Mouse (Mus musculus): ENCODE measurements at regions not wholly inside any gene's neighbourhood (a gene's known extent, or its start where the extent isn't known, plus 50 kb on each side); places are given as distances from the start of the nearest gene placed in this dataset.

DNA sequence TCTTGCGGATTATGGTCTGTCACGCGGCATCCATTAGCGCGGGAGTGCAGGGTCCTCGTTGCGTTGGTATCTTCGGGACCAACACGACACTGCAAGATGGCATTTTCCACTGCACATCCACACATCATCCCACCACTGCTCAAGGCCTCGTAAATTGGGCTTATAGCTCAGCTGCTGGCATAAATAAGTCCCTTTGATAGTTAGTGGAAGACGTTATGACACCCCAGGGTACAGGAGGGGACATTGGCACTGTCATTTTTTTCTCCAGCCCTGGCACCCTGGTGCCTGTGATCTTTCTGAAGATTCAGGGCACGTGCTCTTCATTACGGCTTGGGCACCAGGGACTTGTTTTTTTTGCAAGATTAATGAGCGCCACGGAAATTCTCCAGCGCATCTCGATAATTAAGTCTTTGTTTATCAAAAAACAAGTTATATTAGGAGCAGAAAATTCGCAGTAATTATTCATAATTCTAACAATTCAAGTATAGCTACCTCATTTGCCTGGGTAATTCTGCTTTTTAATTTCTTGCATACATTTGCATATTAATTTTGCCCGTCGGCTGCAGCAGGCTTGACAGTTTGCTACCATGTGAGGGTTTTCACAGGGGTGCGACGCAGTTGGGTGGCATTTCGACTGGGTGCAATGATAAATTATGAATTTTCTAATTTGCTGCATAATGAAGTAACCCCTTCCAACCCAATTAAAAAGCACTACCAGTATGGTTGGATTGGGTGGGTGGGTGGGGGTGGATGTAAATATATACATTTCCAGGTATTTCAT, 119.1 kb downstream of the Vrk1 start:
- DNase-seq: no peak

DNA sequence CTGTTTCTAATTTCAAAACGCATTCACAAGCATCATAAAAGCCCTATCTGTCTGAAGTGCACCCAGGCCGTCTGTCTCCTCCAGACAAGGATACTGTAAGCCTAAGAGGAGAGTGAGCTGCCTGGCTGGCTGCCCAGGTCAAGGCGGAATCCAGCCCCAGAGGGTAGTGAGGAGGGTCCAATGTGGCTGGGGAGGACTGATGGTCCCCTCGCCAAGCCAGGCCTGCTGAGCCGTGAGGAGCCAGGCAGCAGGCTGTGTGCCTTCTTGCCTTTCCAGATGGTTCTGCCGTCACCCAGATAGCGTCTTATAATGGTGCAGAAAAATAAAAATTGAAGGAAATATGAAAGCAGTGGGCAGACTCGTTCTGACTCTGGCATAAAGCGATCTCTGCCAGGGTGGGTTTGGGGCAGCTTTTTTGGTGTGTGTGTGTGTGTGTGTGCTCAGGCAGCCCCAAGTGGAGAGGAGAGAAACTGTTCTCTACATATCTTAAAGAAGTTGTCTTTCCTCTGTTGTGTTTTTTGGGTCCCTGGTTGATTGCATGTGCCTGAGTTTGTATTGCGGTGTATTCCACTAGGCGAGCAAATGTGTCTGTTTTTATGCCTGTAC, 120.1 kb downstream of the Vrk1 start:
- DNase-seq: no peak

DNA sequence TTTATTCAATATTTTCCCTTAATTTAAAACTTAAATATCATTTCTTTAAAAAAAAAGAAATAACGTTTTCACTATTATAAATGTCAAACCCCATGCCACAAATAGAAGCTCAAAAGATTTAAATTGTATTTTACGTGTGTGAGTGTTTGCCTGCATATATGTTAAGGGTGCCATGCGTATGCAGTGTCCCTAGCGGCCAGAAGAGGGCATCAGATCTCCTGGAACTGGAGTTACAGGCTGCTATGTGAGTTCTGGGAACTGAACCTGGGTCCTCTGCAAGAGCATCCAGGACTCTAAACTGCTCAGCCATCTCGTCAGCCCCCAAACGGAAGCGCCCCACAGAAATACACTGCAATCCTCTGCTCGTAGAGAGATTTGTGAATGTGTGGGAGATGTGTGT, 122.7 kb downstream of the Vrk1 start:
- DNase-seq: no peak

DNA sequence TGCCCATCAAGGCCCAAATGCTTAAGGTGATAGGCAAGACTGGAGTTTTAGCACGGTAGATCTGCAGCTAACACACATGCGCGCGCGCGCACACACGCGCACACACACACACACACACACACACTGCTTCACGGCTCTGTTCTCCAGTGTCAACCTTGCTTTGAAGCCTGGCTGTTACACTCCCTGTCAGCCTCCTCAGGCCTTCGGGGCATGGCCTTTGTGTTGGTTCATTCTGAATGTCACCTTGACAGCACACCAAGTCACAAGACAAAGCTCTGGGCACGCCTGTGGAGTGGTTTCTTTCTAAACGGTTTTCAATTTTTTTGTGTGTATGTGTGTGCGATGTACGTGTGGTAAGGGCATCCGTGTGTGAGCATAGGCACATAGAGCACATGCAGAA, 128.4 kb downstream of the Vrk1 start:
- DNase-seq: no peak

DNA sequence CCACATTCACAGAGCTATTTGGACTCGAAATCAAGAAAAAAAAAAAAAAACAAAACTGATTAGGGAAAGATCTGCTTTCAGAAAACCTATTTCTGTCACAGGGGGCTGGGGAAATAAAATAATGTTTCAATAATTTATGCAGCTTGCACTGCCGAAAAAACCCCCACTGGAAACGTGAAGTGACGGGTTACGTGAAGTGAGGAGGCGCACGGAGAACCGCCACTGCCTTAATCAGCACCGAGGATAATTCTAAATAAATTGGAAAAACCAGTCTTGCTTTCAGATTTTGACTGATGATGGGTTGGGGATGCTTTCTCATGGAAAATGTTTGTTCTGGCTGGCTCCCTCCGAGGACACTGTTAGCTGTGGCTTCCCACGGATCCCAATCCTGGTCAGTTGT, 129.5 kb downstream of the Vrk1 start:
- DNase-seq: no peak

DNA sequence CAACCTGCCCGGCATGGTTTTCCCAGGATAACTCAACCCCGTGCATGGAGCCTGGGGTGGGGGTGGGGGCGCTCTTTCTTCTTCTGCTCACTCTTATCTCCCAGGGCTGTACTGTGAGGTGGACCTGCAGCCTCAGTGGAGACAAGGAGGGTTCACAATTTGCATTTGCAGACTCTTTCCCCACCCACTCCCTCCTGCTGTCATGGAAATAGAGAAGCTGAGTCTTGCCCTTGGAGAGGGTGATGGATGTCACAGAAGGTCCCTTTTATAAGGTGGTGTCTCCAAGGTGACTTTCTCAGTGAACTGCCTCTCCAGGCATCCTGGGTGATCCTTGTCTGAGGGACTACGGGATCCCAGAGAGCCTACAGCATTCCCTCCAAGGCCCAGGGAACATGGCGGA, 129.9 kb downstream of the Vrk1 start:
- DNase-seq: no peak

DNA sequence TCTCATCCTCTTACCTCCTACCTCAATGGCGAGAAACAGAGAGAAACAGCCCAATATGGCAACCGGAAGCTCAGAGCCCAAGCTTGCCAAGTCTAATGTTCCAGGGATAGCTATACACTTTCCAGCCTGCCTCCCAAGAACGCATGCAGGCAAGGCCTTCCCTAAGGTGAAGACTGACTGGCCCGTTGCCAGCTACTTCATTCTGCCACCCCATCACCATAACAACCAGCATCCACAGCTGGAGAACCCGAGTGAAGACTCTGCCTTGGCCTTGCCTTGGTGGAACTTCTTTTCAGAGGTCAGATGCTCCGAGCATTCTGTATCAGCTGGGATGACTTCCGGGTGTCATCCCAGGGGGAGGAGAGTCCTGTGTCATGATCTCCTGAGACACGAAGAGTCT, 130.6 kb downstream of the Vrk1 start:
- no peak for DNase-seq

DNA sequence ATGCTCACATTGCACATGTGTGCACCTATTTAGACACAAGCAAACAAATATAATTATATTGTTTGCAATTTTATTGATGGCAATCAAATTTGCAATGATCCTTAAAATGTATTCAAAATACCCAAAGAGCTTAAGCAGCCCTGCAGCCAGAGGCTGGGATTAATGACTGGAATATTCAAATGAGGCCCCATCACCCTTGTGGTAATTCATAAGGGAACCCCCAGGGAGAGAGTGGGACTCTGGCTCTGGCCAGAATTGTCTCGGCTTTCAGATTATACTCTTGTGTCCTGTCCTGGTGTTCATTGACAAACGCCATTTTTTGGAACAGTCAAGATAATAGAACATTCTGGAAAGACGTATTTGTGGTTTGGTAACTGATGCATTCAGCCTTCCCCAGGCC, 133.5 kb downstream of the Vrk1 start:
- DNase-seq: no peak

DNA sequence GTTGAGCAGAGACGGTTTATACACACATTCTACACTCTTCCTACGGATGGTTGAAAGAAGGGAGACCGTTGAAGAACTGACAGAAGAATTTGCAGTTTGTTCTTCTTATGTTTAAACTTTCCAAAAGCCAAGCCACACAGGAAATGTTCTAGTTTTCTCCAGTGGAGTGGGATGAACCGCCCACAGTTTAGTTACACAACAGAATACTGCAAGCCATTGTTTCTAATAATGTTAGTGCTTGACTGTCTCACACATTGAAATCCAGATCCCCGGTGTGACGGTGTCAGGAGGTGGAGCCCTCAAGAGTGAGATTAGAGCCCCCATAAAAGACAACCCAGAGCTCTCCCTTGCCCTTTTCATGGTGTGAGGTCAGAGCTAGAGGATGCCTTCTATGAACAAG, 146.8 kb downstream of the Vrk1 start:
- DNase-seq: no peak

DNA sequence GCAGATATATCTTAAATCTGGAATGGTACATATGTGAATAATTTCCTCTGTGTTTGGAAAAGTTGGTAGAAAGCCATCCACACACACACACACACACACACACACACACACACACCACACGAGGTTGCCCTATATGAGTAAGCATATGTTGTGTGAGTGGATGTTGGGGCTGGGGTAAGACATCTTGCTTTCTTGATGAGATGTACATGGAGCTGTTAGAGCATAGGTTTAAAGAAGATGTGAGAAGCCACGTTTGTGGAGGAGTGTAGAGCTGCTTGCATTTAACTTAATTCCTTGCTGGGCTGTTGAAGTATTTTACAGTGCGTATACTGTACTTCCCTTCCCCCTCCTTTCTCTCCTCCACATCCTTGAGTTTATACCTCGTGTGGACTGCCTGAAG, 147.8 kb downstream of the Vrk1 start:
- DNase-seq: no peak

DNA sequence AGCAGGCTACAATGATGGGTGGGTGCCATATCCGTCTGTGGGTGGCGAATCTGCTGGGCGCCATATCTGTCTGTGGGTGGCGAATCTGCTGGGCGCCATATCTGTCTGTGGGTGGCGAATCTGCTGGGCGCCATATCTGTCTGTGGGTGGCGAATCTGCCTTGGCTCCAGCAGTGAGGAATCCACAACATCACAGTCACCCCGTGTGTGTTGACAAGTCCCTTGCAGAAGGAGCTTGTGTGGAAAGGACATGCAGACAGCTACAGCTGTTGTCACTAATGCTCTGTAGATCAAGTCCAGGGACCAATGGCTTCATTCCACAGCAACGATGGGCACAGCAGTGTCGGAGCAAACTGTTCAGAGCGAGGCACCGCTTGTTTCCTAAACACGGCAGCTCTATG, 148.6 kb downstream of the Vrk1 start:
- DNase-seq: no peak

DNA sequence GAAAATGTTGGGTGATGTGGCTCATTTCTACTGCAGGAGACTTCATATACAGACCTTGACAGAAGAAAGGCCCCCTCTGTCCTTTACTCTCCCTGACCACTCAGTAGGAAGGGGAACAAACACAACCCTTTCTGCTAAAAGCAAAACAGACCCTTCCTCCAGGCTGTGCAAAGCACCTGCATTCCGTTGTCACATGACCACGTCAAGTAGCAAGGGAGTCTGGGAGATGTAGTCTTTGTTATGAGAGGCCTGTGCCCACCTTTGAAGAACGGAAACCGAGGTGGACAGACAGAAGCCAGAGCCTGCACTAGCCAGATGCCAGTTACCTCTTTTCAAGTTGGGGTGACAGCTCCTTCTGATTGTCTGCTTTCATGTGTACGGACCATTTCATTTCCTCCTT, 161.3 kb downstream of the Vrk1 start:
- DNase-seq: no peak

DNA sequence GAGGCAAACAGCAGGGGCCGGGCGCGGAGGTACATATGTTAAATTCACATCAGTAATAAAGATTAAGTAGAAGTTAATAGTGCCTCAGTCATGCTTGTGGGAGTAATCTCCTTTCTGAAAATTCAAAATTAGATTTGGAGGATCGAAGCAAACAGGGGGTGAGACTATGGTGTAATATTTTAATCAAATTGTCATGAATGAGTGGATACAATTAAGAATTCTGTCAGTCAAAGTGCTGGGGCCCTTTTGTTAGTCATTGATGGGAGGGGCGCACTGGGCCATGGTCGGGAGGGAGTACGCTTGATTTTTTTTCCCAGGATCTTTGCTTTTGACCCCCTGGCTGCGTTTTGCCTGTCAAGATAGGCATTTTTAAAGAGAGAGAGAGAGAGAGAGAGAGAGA, 163.2 kb downstream of the Vrk1 start:
- no peak for DNase-seq

DNA sequence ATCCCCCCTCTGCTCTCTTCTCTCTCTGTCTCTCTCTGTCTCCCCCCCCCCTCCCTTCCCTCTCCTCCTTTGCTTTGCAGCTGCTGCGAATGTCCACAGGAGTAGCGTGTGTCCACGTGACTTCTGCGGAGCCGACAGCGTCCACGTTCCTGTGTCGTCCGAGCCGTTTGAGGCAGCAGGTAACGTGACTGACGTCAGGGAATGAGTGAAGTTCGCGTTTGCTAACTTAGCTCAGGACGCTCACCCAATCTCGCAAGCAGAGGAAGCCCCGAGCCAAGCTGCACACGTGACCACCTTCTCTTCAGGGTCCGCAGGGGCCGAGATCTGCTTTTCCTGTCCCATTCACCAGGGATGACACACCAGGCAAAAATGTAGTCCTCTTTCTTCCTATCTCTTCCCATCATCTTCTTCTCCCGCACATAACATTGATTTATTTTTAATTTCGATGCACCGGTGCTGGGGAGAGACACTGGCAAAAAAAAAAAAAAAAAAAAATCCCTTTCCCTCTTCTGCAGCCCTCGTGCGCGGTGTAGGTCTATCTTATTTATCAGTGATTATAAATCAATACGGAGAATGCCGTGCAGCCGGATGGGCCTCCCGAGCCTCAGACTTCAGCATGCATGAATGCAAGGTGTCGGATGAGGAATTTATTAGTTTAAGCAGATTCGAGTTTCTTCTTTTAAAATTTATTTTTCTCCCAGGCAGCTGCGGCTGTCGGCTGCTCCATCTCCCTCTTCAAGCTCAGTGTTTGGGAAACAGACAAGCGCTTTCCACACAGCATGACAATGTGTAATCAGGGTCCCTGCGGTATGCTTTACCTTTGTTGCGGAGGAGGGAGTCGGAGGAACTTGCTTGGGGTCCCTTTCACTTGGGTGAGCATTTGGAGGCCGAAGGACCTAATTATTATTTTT, 164.3 kb downstream of the Vrk1 start:
- peak; percentile 60 for DNase-seq

DNA sequence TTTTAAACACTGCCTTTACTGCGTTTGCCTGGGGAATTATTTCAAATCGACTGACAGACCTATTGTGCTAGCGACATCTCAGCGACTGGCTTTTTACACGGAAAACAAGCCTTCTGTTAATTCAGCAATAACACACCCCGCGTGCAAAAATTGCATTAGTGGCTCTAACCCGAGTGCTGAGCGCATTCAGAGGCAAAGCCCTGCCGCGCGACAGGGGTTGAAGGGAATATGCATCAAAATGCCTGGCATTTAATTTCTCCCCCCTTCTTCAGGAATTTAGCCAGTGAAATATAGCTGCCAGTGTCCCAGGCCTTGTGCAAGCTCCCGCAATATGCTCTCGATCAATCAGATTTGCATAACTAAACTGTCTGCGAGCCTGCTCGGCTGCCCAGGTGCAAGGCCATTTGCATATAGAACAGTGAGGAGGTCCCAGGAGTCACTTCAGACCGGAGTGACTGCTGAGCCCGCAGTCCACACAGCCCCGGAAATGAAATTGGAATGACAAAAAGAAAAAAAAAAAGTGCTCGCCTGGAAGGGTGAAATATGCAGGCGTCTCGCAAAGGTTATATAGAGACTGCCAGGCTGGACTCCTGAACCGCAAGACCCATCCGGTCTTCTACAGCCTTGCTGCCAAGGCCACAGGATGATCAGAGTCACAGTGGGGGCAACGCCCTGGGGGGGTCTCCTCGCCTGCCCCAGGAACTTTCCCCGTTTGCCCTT, 165.1 kb downstream of the Vrk1 start:
- no peak for DNase-seq

DNA sequence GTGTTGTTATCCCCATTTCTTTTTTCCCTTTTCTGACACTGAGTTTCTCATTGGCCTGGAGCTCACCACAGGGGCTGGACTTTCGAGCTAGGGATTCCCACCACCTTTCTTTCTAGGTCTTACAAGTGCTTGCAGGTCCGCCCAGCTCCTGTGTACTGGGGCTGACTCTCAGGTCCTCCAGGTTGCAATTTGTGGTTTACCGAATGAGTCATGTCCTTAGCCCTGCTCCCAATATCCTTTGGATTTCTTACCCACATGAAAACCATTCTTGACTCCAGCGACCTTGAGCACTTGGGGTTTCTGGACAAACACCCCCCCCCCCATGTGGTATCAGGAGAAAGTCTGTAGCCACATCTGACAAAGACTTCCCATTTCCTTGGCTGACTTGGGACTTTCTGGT, 167.3 kb downstream of the Vrk1 start:
- DNase-seq: no peak

DNA sequence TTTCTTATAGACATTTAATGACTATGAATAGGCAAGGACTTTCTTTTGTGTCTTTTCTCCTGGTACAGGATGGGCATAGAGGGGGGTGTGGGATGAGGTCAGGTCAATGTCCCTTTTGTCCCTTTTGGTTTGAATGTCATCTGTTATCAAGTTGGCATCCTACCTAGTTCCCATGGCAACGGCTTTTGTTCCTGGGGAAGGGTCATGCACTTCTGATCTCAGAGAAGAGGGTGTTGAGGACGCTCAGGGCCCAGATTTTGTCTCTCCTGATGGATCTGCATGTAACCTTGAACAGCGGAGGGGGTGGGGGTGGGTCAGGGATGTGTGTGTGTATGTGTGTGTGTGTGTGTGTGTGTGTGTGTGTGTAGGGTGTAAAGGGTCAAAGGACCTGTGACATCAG, 167.8 kb downstream of the Vrk1 start:
- DNase-seq: no peak

DNA sequence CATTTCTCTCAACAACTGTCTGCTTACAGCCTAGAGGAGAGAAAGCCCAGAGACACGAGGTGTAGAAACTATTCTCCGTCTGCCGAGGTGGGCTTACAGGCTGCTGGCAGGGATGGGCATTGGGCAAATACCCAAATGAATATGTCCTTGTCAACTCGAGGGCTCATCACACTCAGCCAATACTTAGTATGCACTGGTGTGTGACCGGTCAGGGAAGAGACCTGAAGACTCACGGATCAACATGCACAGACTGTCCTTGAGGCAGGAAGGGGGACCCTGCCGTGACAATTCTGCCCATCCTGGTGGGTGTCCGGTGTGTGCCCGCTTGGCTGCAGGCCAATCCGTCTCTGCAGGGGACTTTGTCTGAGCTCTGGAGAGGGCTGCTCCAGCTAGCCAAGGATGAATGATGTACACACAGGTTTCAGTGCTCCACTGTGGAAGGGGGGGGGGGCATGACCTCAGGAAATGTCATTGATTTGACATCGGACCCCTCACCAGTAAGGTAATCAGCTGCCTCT, 168.7 kb downstream of the Vrk1 start:
- DNase-seq: no peak

DNA sequence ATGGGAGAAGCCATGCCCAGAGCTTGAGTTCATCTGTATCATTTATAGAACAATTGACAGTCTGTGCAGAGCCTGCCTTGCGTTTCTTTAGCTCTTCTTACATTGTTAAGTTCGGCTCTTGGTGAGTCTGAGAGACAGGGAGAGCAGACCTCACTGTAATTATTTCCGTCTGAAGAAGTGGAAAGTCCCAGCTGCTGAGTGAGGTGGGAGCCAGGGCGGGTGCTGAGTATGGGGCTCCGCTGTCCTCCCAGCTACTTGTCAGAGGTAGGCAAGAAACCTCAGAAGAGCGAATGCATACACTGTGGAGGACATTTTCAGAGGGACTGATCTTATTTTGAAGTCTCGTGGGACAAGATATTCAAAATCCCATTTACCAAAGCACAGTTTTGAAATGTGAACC, 172.9 kb downstream of the Vrk1 start:
- no peak for DNase-seq

DNA sequence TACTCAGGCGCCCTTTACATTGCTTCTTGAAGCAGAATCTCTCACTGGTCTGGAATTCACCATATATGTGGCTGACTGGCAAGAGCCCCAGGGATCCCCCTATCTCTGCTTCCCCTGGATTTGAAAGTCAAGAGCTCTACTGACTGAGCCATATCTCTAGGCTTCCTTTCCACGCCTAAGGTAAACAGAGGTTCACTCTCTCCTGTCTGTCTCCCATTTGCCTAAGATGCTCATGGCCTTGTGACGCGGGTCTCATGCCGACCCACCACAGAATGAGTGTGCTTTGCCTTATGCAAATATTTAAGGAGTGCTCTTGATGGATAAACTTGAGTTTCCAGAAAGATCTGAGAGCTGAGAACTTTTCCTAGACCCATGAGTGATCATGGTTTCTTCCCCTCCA, 173.9 kb downstream of the Vrk1 start:
- no peak for DNase-seq

DNA sequence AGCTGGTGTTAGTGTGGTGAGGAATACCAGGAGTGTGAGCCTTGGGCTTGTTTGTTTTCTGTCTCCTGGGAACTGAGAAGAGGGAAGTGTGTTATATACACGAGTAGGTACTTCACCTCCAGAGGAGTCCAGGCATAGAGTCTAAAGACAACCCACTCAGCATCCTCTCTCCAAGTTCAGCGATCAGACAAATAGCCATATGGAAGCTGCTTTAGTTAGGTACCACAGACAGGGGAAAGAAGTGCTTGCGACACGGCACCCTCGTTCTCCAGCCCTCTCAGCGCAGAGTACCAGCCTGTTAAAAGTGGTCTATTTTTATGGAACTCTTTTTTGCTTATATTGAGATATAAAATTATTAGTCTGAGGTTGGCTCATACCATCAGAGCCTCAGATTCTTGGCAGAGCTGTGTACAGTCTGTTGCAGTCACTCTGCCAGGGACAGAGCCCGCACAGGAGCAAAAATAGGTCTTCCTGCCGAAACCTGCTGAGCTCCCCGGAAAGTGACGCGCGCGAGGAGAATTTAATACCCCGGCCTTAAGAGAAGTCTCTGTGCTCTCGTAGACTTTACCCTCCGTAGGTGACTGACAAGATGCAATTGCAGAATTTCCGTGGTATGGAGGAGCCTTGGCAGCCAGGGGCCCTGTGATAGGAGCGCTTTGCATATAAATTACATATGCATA, 175.5 kb downstream of the Vrk1 start:
- DNase-seq: peak; percentile 92

DNA sequence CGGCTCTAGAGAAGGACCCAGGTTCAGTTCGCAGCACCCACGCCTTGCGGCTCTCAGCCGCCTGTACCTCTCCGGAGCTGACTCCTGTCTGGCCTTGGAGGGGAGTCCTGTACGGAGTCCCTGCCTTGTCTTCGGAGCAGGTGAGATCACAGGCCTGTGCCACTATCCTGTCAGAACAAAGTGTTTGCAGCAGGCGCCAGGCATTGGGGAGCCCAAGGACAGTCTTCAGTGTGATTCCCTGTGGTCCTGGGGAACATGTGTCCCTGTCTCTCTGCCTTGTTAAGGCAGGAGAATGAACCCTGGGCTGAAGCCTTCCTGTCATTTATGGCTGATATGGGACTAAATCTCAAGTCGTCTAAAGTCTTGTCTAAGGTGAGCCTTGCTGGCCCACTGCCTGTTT, 176.5 kb downstream of the Vrk1 start:
- peak; percentile 47 for DNase-seq
